Mouse (Mus musculus) CH12.LX (cell line): ENCODE results near the gene Kalrn. TPM values are rescaled to one million over a fixed set of nuclear protein-coding genes. Genes with fewer than 3 reads are reported as not detected.

Experiments used
- DNase-seq: peaks from one replicate; pipeline ENCODE4 v3.0.0-alpha.2; 2013; ENCODE audit errors: extremely low read depth
- H3K27ac ChIP-seq: 2 replicates; pipeline ENCODE4 v1.5.1; 2012; ENCODE audit warnings: low read depth, mild to moderate bottlenecking, control low read depth, moderate library complexity; ENCODE audit not compliant: insufficient read depth
- H3K27me3 ChIP-seq: replicated peaks from 2 replicates; pipeline ENCODE3; 2012; ENCODE audit warnings: inconsistent platforms
- H3K36me3 ChIP-seq, 2 experiments: replicated peaks in 1 of 2; 2 replicates each; pipeline versions ENCODE3 to v1.6.1; 2012; ENCODE audit warnings: inconsistent platforms in 1 of 2, low read length in 1 of 2, mild to moderate bottlenecking in 1 of 2, mixed read lengths in 1 of 2, moderate library complexity in 1 of 2; ENCODE audit not compliant: control insufficient read depth in 1 of 2, insufficient read depth in 1 of 2
- H3K4me1 ChIP-seq, 2 experiments: 2 replicates each; pipeline ENCODE4 v1.6.1; 2012; ENCODE audit warnings: inconsistent platforms in 1 of 2, moderate library complexity in 1 of 2; ENCODE audit not compliant: insufficient read depth in 2 of 2, control insufficient read depth in 1 of 2
- H3K4me2 ChIP-seq: 2 replicates; pipeline ENCODE4 v1.6.1; 2012; ENCODE audit warnings: low read depth, mild to moderate bottlenecking, control low read depth; ENCODE audit not compliant: poor library complexity, insufficient read depth, severe bottlenecking
- H3K4me3 ChIP-seq, 3 experiments: fragments of 150-350 bp in 1 of 3; sonication (generic) in 1 of 3; replicated peaks in 1 of 3; 2 replicates each; pipeline versions ENCODE3 to v1.5.1; 2011 to 2012; ENCODE audit warnings: low read depth in 2 of 3, low read length in 2 of 3, mild to moderate bottlenecking in 2 of 3, moderate library complexity in 2 of 3, control low read depth in 1 of 3, improper control_type of control experiment in 1 of 3, inconsistent platforms in 1 of 3, mixed read lengths in 1 of 3; ENCODE audit not compliant: poor library complexity in 1 of 3
- H3K79me2 ChIP-seq: replicated peaks from 2 replicates; pipeline ENCODE4 v1.6.1; 2012; ENCODE audit warnings: mild to moderate bottlenecking, moderate library complexity; ENCODE audit not compliant: control insufficient read depth, poor library complexity, insufficient read depth, severe bottlenecking; ENCODE audit errors: extremely low read depth
- H3K9ac ChIP-seq: 2 replicates; pipeline ENCODE4 v1.6.1; 2012; ENCODE audit warnings: low read depth, mild to moderate bottlenecking, control low read depth, moderate library complexity; ENCODE audit not compliant: insufficient read depth
- H3K9me3 ChIP-seq: replicated peaks from 2 replicates; pipeline ENCODE3; 2012; ENCODE audit warnings: low read length, inconsistent platforms, mixed read lengths
- CHD2 ChIP-seq: IDR thresholded peaks from 2 replicates; pipeline ENCODE4 v1.6.1; 2011; ENCODE audit warnings: low read length, improper control_type of control experiment
- CTCF ChIP-seq, 2 experiments: IDR thresholded peaks in 1 of 2; conservative IDR thresholded peaks in 1 of 2; 2 replicates each; pipeline ENCODE4 v1.5.1; 2011 to 2012; ENCODE audit warnings: low read depth in 2 of 2, low read length in 2 of 2, improper control_type of control experiment in 1 of 2, inconsistent platforms in 1 of 2, mild to moderate bottlenecking in 1 of 2, moderate library complexity in 1 of 2
- GABPA ChIP-seq: IDR thresholded peaks from 2 replicates; pipeline ENCODE4 v1.6.1; 2012; ENCODE audit warnings: low read depth, low read length, improper control_type of control experiment, inconsistent platforms; ENCODE audit not compliant: insufficient replicate concordance
- JUND ChIP-seq: conservative IDR thresholded peaks from 2 replicates; pipeline ENCODE4 v1.6.1; 2011; ENCODE audit warnings: low read depth, low read length, improper control_type of control experiment
- MAFK ChIP-seq: IDR thresholded peaks from 2 replicates; pipeline ENCODE4 v1.6.1; 2011; ENCODE audit warnings: low read length, improper control_type of control experiment; ENCODE audit not compliant: insufficient replicate concordance
- MAZ ChIP-seq: IDR thresholded peaks from 2 replicates; pipeline ENCODE4 v1.6.1; 2012; ENCODE audit warnings: low read depth, mild to moderate bottlenecking, inconsistent platforms, low read length, improper control_type of control experiment, moderate library complexity
- POLR2A ChIP-seq: IDR thresholded peaks from 2 replicates; pipeline ENCODE4 v1.6.1; 2011; ENCODE audit warnings: low read depth, mild to moderate bottlenecking, improper control_type of control experiment, low read length
- POLR2AphosphoS2 ChIP-seq: IDR thresholded peaks from 2 replicates; pipeline ENCODE4 v1.6.1; 2011; ENCODE audit warnings: low read depth, low read length, improper control_type of control experiment
- RAD21 ChIP-seq: IDR thresholded peaks from 2 replicates; pipeline ENCODE4 v1.6.1; 2011; ENCODE audit warnings: low read depth, mild to moderate bottlenecking, low read length, improper control_type of control experiment, moderate library complexity
- SIN3A ChIP-seq: IDR thresholded peaks from 2 replicates; pipeline ENCODE4 v1.6.1; 2012; ENCODE audit warnings: low read length, improper control_type of control experiment, inconsistent platforms
- SMC3 ChIP-seq: IDR thresholded peaks from 2 replicates; pipeline ENCODE4 v1.6.1; 2011; ENCODE audit warnings: low read depth, low read length, improper control_type of control experiment
- UBTF ChIP-seq: IDR thresholded peaks from 2 replicates; pipeline ENCODE4 v1.6.1; 2012; ENCODE audit warnings: low read depth, mild to moderate bottlenecking, inconsistent platforms, low read length, improper control_type of control experiment, moderate library complexity
- USF1 ChIP-seq: IDR thresholded peaks from 2 replicates; pipeline ENCODE4 v1.6.1; 2014; ENCODE audit warnings: low read depth, mild to moderate bottlenecking, inconsistent platforms, low read length, improper control_type of control experiment
- USF2 ChIP-seq: conservative IDR thresholded peaks from 2 replicates; pipeline ENCODE4 v1.6.1; 2011; ENCODE audit warnings: low read depth, low read length, improper control_type of control experiment
- ZC3H11A ChIP-seq: IDR thresholded peaks from 2 replicates; pipeline ENCODE4 v1.6.1; 2012; ENCODE audit warnings: low read depth, mild to moderate bottlenecking, inconsistent platforms, low read length, improper control_type of control experiment
- ZNF384 ChIP-seq: IDR thresholded peaks from 2 replicates; pipeline ENCODE4 v1.6.1; 2012; ENCODE audit warnings: low read depth, low read length, improper control_type of control experiment, inconsistent platforms
- dilution Hi-C: fragments of 300-500 bp; cut with MboI; formaldehyde crosslinking; loops from 2 replicates; pipeline ENCODE4 v1.14.3; 2020; ENCODE audit warnings: low sequenced_read_pairs; ENCODE audit not compliant: extremely low pct_unique_long_range_greater_than_20kb, extremely low pct_ligation_motif_present
- in situ Hi-C: fragments of 300-500 bp; cut with MboI; formaldehyde crosslinking; loops from 3 replicates; pipeline ENCODE4 v1.14.3; 2019; ENCODE audit warnings: low sequenced_read_pairs, low pct_ligation_motif_present, low pct_unique_long_range_greater_than_20kb, mixed read lengths
- polyA plus RNA-seq: library from polyadenylated mRNA; unstranded; fragments of >175 nt; gene quantifications from 2 replicates; pipeline ENCODE4 v1.2.1, GENCODE M21; 2012; ENCODE audit warnings: low read depth; ENCODE audit not compliant: insufficient read length
- total RNA-seq, 2 experiments: library from RNA; depleted of rRNA; stranded (reverse); fragments of 300-350 nt in 1 of 2; fragments of >200 nt in 1 of 2; gene quantifications; 2 replicates each; pipeline ENCODE4 v1.2.3; 2012 to 2014

The Kalrn gene
- total and polyA plus RNA-seq, 3 experiments: 0.08 to 0.09 TPM; not detected in 1

- Histone ChIP-seq H3K36me3 (no peaks in the 10 kb centered on the region), H3K9me3 (no peaks in the 10 kb centered on the region), H3K4me3 (no peak overlapping the region), H3K4me2 (no peak overlapping the region), H3K79me2 (no peaks in the 10 kb centered on the region), H3K27ac (no peak overlapping the region), H3K27me3 (peaks cover 78% of the 10 kb centered on the region), H3K4me1 (no peaks in the 10 kb centered on the region), H3K9ac (no peak overlapping the region)
- peak; percentile 39; the same call in 1 of the 2 replicates for TF ChIP-seq ZC3H11A
- no peak for TF ChIP-seq UBTF
- no peak for TF ChIP-seq POLR2AphosphoS2
- TF ChIP-seq RAD21: peak; percentile 87
- no peak for TF ChIP-seq MAZ
- no peak for TF ChIP-seq ZNF384
- peak; percentile 91 for TF ChIP-seq SMC3
- TF ChIP-seq MAFK: no peak
- TF ChIP-seq GABPA: no peak
- TF ChIP-seq CHD2: no peak
- peak; percentile 57 to 94; a peak in 3 of 4 replicates for TF ChIP-seq CTCF (conservative IDR thresholded peaks at IDR 0.05 in 1 of 2, IDR thresholded peaks at IDR 0.05 in 1 of 2; ENCODE audit: low read depth in 2 of 2, low read length in 2 of 2)
- no peak for TF ChIP-seq JUND
- in situ Hi-C loops: no loop called here
- peak; percentile 50 for DNase-seq
- dilution Hi-C loops: no loop called here
These were observed 41.8 kb downstream of the Kalrn start for GRCm38 (mm10) chr16:34531506-34531905.

DNA sequence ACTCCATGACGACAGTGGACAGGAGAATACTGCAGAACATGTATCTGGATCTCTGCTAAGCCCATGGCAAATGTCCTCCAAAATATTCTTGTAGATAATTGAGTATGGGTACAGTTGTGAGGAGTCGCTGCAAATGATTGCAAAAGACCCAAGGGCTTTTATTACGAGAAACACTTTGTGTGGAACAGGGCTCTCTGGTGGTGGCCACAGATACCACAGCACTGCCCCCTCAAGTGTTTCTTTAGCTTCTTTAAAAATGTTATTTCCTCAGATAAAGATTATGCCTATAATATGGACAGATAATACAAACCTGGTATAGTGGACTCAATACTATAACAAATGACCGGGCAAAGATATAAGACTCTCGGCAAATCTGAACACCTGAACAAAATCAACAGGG is 43.3 kb downstream of the Kalrn start:
- H3K4me1 ChIP-seq: no peaks in the 10 kb centered on the region
- dilution Hi-C loops (no loop called here), in situ Hi-C loops (no loop called here)
- no peak overlapping the region for H3K4me2 ChIP-seq
- no peak overlapping the region for H3K9ac ChIP-seq
- TF ChIP-seq POLR2A (no peak), RAD21 (no peak; the same call in 1 of the 2 replicates), CTCF (conservative IDR thresholded peaks at IDR 0.05 in 1 of 2, IDR thresholded peaks at IDR 0.05 in 1 of 2; ENCODE audit: low read depth in 2 of 2, low read length in 2 of 2) (peak in 1 of 2 experiments; percentile 25; a peak in 2 of 4 replicates), ZNF384 (no peak), USF1 (no peak), GABPA (no peak), SIN3A (no peak), USF2 (no peak)
- no peak for DNase-seq
- H3K36me3 ChIP-seq: no peaks in the 10 kb centered on the region
- peaks cover 76% of the 10 kb centered on the region for H3K27me3 ChIP-seq
- no peak overlapping the region for H3K27ac ChIP-seq
- H3K79me2 ChIP-seq: no peaks in the 10 kb centered on the region
- H3K9me3 ChIP-seq: no peaks in the 10 kb centered on the region
- no peak overlapping the region for H3K4me3 ChIP-seq
